Mouse (Mus musculus) telencephalon, adult 2 months (tissue): ENCODE measurements at regions not wholly inside any gene's neighbourhood (a gene's known extent, or its start where the extent isn't known, plus 50 kb on each side); places are given as distances from the start of the nearest gene placed in this dataset.

ENCODE experiments used
- DNase-seq: peaks from one replicate; pipeline ENCODE4 v3.0.0-alpha.2; 2011; ENCODE audit warnings: low read depth, low spot score

DNA sequence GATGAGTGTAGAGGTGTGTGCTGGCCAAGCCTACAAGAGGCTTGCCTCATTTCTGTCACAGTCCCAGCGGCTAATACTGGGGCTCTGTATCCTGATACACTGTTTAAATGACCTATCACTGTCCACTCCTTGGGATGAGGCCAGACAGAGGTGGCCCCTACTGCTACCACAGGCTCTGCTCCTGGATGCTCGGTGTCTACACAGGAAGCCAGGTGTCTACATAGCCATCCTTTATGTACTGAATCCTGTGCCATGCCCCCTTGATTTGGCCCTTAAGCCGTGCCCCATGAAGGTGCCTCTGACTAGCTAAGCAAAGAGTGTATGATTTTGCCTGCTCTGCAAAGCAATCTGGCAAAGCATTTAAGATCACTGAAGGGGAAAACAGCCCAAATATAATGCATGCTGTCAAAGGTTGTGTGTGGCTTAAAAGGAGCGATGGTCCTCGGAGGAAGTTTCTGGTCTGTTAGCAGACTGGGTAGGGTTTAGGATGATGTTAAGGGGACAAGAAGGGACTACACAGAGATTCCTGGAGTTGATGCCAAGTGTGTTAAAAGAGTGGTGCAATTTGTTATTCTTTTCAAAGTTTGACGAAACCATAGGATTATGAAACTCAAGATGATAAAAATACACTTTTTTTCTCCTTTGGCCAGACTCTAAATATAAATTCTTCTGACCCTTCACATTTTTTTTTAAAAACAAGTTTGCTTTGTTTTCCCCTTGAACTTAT lies 104.2 kb downstream of the E030025P04Rik start:
- DNase-seq, result no peak

DNA sequence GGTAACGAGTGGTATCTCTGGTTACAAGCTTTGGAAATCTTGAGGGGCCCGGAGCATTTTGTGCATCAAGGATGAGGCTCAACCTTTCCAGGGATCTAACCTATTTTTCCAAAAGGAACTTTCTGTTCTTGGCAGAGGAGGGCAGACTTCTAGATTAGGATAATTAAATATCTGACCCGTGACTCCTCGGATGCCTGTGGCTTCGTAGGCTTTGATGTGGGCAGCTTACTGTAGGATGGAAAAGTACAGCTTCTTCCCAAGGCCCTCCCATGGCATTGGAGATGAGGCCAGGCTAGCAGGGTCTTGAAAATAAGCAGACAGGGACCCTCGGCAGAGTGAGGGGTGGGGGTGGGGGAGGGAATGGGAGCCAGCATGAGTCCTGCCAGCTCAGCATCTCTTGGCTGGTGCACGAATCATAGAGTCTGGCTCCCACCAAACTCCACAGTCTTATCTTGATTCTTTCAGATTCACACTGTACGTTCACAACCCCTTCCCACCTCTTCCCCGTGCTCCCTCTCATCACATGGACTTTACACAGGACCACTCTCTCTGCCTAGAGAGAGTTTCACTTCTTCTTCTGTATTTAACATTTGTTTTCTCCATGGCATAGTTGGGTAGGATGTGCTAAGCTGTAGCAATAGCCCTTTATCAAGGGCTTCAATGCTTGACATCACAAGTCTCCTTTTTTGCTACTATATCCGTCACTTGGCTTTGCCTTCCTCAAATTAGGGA lies 104.9 kb downstream of the E030025P04Rik start:
- DNase-seq, result no peak

DNA sequence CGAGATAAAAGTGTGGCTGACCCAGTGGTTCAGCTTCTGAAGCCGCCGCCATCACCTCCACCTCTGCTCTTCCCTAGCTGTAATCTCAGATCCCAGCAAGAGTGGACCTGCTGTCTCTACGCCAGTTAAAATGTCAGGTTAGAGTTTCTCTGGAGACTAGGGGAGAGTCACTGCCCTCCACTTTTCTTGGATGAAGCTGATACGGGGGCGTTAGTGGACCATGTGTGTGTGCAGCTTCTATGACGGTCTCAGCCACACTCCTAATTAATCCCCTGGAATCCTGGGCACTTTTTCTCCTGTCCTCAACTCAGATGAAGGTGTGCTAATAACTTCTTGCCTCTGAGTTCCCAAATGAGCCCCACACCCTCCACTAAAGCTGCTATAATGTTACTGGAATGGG lies 106.0 kb downstream of the E030025P04Rik start:
- no peak for DNase-seq

DNA sequence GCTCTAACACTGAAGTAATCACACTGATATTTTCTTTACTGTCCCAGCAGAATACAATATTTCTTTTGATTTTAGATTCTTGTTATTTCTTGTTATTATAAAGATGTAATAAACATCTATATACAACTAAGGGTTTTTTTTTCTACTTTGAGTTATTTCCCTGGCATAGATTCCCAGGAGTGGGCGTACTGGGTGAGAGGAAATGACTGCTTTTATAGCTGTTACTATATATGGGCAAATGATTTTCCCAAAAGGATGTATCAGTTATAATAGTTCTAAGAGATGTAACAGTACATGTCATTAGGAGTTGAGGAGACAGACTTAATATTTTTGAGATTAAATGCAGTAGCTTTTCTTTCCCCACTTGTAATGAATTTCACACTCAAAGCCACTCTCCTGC lies 109.6 kb downstream of the E030025P04Rik start:
- DNase-seq, result peak; percentile 50

DNA sequence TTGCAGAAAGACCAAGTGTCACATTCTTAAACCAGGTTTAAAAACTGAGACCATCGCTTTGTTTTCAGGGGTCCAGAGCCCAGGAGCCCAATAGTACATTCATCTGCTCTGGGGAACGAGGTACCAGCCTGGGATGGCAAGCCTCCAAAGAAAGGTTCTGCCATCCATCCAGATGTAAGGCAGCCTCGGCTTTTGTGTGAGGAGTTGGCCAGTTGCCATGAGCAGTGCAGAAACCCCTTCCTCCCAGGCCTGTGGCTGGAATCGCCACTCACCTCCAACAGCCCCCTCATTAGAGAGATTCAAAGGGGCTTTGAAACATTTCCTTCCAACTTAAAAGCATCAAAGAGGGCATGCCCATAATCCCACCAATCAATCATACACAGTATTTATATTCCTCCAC lies 110.1 kb downstream of the E030025P04Rik start:
- no peak for DNase-seq

DNA sequence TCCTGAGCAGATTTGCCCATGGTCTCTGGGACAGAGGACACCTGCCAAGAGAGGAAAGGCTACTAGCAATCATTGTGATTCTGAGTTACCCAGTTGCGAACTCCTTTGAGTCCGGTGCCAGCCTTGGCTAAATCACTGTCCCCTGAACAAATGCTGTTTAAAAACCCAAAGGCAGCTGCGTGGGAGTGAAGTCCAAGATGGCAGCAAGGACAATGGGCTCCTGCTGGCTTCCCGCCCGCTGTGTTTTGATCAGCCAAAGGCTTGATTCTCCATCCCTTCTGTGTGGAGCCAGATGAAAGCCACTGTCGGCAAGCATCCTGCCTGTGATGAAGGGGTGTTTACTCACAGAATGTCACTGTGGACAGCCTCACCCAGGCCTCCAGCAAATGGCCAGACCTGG lies 111.4 kb downstream of the E030025P04Rik start:
- DNase-seq, result peak; percentile 13

DNA sequence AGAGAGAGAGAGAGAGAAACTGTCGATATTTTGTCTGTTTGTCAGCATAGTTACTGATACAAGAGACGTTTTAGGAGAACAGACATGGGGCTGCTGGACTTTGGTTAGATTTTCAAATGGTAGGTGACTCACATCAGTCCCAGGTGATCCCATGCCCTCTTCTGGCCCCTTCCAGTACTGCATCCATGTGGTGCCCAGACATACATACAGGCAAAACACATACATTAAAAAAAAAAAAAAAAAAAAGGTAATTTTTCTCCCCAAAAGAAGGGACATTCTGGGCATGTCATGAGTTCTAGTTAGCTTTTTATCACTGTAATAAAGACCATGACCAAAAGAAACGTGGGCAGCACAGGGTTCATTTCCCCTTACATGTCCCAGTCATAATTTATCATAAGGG lies 110.3 kb downstream of the Axin2 start:
- DNase-seq, result peak; percentile 26

DNA sequence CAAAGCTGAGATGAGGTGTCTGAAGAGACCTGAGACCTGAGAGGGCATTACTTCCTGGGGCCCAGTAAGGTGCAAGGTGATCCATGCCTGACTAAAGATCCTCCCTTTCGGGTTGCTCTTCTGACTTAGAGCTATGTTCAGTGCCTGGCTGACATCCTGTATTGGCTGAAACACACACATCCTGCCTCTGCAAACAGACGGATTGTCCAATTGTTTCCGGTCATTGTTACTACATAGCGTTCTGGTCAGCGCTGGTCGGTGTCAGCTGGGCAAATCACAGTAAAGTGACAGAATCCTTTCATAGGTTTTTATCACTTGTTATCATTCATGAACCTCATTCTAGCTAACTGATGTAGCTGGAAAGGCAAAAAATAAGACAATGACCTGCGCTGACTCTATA lies 109.7 kb downstream of the Axin2 start:
- DNase-seq, result no peak

DNA sequence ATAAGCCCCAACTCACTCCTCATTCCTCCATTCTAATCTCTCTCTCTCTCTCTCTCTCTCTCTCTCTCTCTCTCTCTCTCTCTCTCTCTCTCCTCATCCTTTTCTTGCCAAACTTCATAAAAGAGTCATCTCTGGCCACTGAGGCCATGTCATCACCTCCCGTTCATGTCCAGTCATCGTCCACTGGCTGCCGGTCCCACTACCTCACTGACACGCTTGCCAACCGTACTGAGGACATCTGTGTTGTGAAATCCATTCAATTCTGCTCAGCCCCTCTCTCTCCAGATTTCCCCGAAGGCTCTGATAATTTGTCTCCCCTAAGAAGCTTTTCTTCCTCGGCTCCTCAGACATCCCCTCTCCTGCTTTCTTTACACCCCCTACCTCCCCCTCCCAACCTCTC lies 94.7 kb downstream of the Axin2 start:
- no peak for DNase-seq

DNA sequence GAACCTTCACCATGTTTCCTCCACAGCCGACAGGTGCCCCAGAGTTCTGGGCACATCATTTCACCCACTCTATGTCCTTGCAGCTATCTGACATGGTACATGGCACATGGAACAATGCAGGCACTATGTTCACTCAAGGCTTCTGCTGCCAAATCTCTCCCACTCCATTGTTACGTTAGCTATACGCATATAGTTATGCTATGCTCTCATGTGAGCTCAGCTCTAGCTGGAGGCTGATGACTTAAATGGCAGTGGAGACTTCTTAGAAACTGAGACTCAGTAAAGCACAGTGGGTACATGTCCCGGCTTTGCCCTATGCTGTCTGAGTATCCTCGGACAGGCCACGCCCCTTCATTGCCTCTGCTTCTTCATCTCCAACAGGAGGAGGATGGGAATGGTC lies 91.0 kb downstream of the Axin2 start:
- no peak for DNase-seq

DNA sequence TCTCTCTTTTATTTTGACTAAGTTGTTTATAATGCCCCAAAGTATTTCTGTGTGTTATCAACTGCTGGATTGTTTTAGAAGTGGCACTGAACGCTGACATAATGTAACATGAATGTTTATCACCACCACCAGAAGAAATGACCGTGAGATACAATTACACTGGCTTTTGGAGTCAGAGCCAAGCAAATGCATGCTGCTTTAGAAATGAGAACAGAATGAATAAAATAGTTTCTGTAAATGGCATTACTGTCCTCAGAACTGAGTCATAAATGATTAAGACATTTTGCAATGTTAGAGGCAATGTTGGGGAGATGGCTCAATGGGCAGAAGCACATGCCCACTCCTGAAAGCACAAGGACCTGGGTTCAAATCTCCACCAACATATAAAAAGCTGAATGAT lies 88.7 kb downstream of the Axin2 start:
- no peak for DNase-seq

DNA sequence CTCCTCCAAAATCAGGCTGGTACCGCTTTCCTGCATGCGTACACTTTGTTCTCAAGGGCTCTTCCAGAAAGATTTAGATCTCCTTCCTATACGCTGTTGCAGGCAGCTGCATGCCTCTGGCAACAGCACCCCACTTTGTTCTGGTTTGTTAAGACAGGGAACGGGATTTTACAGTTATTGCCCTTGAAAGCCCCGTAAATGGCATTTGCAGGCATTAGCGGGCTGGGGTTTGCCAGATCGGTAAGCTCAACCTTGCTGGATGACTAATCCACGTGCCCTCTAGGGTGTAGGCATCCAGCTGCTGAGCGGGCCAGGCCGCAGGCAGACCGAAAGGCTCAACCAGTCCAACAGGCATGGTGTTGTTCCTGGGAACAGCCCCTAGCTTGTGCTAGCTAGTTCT lies 85.5 kb downstream of the Axin2 start:
- DNase-seq, result no peak
